Mouse (Mus musculus) brain, embryonic 14.5 days (tissue): ENCODE measurements around the gene Bpifb6.

Source experiments
- CTCF ChIP-seq: fragments of 200-500 bp; IDR thresholded peaks from 2 replicates; pipeline ENCODE4 v1.5.1; 2012; ENCODE audit warnings: inconsistent platforms, mild to moderate bottlenecking, moderate library complexity, borderline replicate concordance; ENCODE audit not compliant: insufficient read depth, insufficient read length; ENCODE audit errors: extremely low read depth
- POLR2A ChIP-seq: fragments of 200-500 bp; IDR thresholded peaks from 2 replicates; pipeline ENCODE4 v1.6.1; 2012; ENCODE audit warnings: mild to moderate bottlenecking, inconsistent platforms, borderline replicate concordance; ENCODE audit not compliant: poor library complexity, insufficient read depth, insufficient read length, severe bottlenecking; ENCODE audit errors: extremely low read depth

DNA sequence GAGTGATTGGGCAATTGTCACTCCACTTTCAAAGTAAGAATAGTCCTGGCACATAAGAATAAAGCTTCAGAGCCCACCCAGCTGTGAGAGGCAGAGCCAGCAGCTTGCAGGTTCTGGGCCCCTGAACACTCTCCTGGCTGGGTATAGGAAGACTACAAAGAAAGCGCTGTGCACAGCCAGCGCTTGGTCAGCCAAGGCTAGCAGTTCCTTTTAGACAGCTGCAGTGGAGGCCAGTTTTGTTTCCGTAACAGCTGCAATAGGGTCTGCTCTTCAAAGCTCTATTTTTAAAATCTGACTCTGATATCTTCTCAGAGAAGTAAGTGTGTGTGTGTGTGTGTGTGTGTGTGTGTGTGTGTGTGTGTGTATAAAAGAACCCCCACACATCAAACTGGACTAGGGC is 38.2 kb upstream of the Bpifb6 start:
- no peak for TF ChIP-seq POLR2A
- TF ChIP-seq CTCF = no peak
